Mouse (Mus musculus): ENCODE measurements around the gene Gcg. TPM values are rescaled to one million over a fixed set of nuclear protein-coding genes. Genes with fewer than 3 reads are reported as not detected.

Gcg gene
- polyA plus RNA-seq, 1 experiment, result not detected

- H3K36me3 ChIP-seq (ENCODE audit: control insufficient read depth, insufficient read depth, low read length), result no peaks in the 10 kb centered on the region
- H3K27me3 ChIP-seq (ENCODE audit: control insufficient read depth, insufficient read depth, low read length), result no peaks in the 10 kb centered on the region
- WGBS, result 86% methylated on average over 6 of the region's 6 CpGs
- DNase-seq (ENCODE audit: low read depth in 1 of 2, low spot score in 2 of 2), result no peak
- H3K4me3 ChIP-seq (ENCODE audit: extremely low read depth, insufficient read depth, insufficient read length), result no peak overlapping the region
- no peak overlapping the region for H3K27ac ChIP-seq (ENCODE audit: insufficient read depth, low read length)
- TF ChIP-seq CTCF (IDR thresholded peaks at IDR 0.05; ENCODE audit: extremely low read depth, insufficient read depth, insufficient read length, insufficient replicate concordance) (no peak), POLR2A (IDR thresholded peaks at IDR 0.05; ENCODE audit: low read depth, low read length) (no peak)
- no peaks in the 10 kb centered on the region for H3K4me1 ChIP-seq (ENCODE audit: control insufficient read depth, insufficient read depth, insufficient read length)
Measured at GRCm38 (mm10) chr2:62450364-62450763, 33.1 kb downstream of the Gcg start.

DNA sequence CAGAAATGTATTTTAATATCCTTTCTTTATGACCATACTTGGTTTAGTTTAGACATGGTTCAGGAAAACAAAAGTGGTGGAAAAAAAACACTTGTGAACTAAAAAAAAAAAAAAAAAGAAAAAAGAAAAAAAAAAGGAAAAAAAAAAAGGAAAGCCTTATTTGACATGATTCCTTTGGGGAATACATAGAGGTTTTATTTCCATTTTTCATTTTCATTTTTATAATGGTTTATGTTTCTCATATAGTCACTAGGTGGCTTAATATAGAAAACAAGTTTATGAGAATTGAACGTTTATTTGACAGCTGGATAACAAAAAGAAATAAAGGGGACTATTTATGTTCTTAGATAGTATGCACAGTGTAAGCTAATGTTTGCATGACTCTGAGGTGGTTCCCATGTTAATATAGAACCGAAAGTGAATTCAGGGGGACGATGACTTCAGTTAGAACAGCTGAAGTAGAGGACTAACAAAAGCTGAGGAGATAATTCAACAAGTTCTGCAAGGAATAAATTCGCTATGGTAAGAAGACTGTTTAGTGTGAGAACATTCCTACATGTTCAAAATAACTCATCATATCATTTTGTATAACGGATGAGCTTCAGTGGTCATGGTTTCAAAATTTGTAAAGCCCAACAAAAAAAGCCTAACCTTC, 33.6 kb downstream of the Gcg start:
- 58% methylated on average over 5 of the region's 5 CpGs for WGBS
- no peak for DNase-seq (ENCODE audit: low read depth in 1 of 2, low spot score in 2 of 2)
- Histone ChIP-seq H3K4me1 (ENCODE audit: control insufficient read depth, insufficient read depth, insufficient read length) (no peaks in the 10 kb centered on the region), H3K36me3 (ENCODE audit: control insufficient read depth, insufficient read depth, low read length) (no peaks in the 10 kb centered on the region), H3K27ac (ENCODE audit: insufficient read depth, low read length) (no peak overlapping the region), H3K4me3 (ENCODE audit: extremely low read depth, insufficient read depth, insufficient read length) (no peak overlapping the region), H3K27me3 (ENCODE audit: control insufficient read depth, insufficient read depth, low read length) (no peaks in the 10 kb centered on the region)
- TF ChIP-seq CTCF (IDR thresholded peaks at IDR 0.05; ENCODE audit: extremely low read depth, insufficient read depth, insufficient read length, insufficient replicate concordance), result no peak
- no peak for TF ChIP-seq POLR2A (IDR thresholded peaks at IDR 0.05; ENCODE audit: low read depth, low read length)

- TF ChIP-seq POLR2A (IDR thresholded peaks at IDR 0.05; ENCODE audit: low read depth, low read length), result peak; percentile 59
- TF ChIP-seq CTCF (IDR thresholded peaks at IDR 0.05; ENCODE audit: extremely low read depth, insufficient read depth, insufficient read length, insufficient replicate concordance), result no peak
- no peaks in the 10 kb centered on the region for H3K36me3 ChIP-seq (ENCODE audit: control insufficient read depth, insufficient read depth, low read length)
- WGBS, result 13% methylated on average over 13 of the region's 13 CpGs
- peaks cover 2% of the 10 kb centered on the region; the same call in 1 of the 2 replicates for H3K4me1 ChIP-seq (ENCODE audit: control insufficient read depth, insufficient read depth, insufficient read length)
- H3K27me3 ChIP-seq (ENCODE audit: control insufficient read depth, insufficient read depth, low read length), result no peaks in the 10 kb centered on the region
- H3K27ac ChIP-seq (ENCODE audit: insufficient read depth, low read length), result peak overlapping the region; percentile 73
- peak overlapping the region; percentile 72 for H3K4me3 ChIP-seq (ENCODE audit: extremely low read depth, insufficient read depth, insufficient read length)
- peak; percentile 52 to 62 for DNase-seq (ENCODE audit: low read depth in 1 of 2, low spot score in 2 of 2)
Measured at GRCm38 (mm10) chr2:62440802-62441544, 42.5 kb downstream of the Gcg start.

- Histone ChIP-seq H3K4me1 (ENCODE audit: control insufficient read depth, insufficient read depth, insufficient read length) (peaks cover 2% of the 10 kb centered on the region; the same call in 1 of the 2 replicates), H3K27ac (ENCODE audit: insufficient read depth, low read length) (no peak overlapping the region), H3K27me3 (ENCODE audit: control insufficient read depth, insufficient read depth, low read length) (no peaks in the 10 kb centered on the region), H3K4me3 (ENCODE audit: extremely low read depth, insufficient read depth, insufficient read length) (no peak overlapping the region), H3K36me3 (ENCODE audit: control insufficient read depth, insufficient read depth, low read length) (no peaks in the 10 kb centered on the region)
- 58% methylated on average over 4 of the region's 4 CpGs for WGBS
- TF ChIP-seq POLR2A (IDR thresholded peaks at IDR 0.05; ENCODE audit: low read depth, low read length) (no peak), CTCF (IDR thresholded peaks at IDR 0.05; ENCODE audit: extremely low read depth, insufficient read depth, insufficient read length, insufficient replicate concordance) (no peak)
- no peak for DNase-seq (ENCODE audit: low read depth in 1 of 2, low spot score in 2 of 2)
Measured at GRCm38 (mm10) chr2:62440083-62440482, 43.4 kb downstream of the Gcg start.

DNA sequence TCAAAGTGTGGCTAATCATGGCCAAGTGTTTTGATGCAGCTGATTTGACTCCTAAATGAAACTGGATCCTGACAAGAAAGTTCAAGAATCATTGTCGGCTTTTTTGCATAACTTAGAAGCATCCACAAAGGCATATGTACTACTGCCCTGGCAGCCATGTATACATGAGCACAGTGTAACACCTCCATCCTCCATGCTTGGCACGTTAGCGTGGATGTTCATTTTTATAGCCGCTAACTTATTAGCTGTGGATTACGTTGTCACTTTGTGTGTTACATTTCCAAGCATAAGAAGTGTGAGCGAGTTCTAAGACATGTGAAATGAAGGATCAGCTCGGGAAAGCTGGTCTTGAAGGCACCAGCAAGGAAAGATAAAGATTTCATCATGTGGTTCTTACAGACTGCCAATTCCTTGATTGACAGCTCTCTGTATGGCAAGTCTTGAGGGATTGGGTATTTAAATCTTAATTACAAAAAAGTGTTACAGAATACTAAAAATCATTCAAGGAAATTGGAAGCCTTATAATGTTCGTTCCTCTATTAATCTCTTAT, 52.1 kb downstream of the Gcg start:
- H3K27ac ChIP-seq (ENCODE audit: insufficient read depth, low read length), result no peak overlapping the region
- 93% methylated on average over 8 of the region's 8 CpGs for WGBS
- H3K4me3 ChIP-seq (ENCODE audit: extremely low read depth, insufficient read depth, insufficient read length), result no peak overlapping the region
- no peak for DNase-seq (ENCODE audit: low read depth in 1 of 2, low spot score in 2 of 2)
- no peaks in the 10 kb centered on the region for H3K27me3 ChIP-seq (ENCODE audit: control insufficient read depth, insufficient read depth, low read length)
- no peaks in the 10 kb centered on the region for H3K4me1 ChIP-seq (ENCODE audit: control insufficient read depth, insufficient read depth, insufficient read length)
- H3K36me3 ChIP-seq (ENCODE audit: control insufficient read depth, insufficient read depth, low read length), result no peaks in the 10 kb centered on the region
- no peak for TF ChIP-seq POLR2A (IDR thresholded peaks at IDR 0.05; ENCODE audit: low read depth, low read length)
- TF ChIP-seq CTCF (IDR thresholded peaks at IDR 0.05; ENCODE audit: extremely low read depth, insufficient read depth, insufficient read length, insufficient replicate concordance), result no peak

- Histone ChIP-seq H3K36me3 (ENCODE audit: control insufficient read depth, insufficient read depth, low read length) (no peaks in the 10 kb centered on the region), H3K4me3 (ENCODE audit: extremely low read depth, insufficient read depth, insufficient read length) (no peak overlapping the region), H3K4me1 (ENCODE audit: control insufficient read depth, insufficient read depth, insufficient read length) (no peaks in the 10 kb centered on the region), H3K27ac (ENCODE audit: insufficient read depth, low read length) (no peak overlapping the region), H3K27me3 (ENCODE audit: control insufficient read depth, insufficient read depth, low read length) (no peaks in the 10 kb centered on the region)
- 97% methylated on average over 3 of the region's 3 CpGs for WGBS
- TF ChIP-seq POLR2A (IDR thresholded peaks at IDR 0.05; ENCODE audit: low read depth, low read length) (no peak), CTCF (IDR thresholded peaks at IDR 0.05; ENCODE audit: extremely low read depth, insufficient read depth, insufficient read length, insufficient replicate concordance) (no peak)
- no peak for DNase-seq (ENCODE audit: low read depth in 1 of 2, low spot score in 2 of 2)
Measured at GRCm38 (mm10) chr2:62425941-62426340, 57.5 kb downstream of the Gcg start.

Other genes with a start within 250 kb of the Gcg start
- gene Dpp4, start 71.4 kb downstream of the Gcg start, polyA plus RNA-seq (2012; rRNA removed), result 10.1 and 11.4 TPM in 2 replicates
- gene Fap, start 90.4 kb upstream of the Gcg start, polyA plus RNA-seq (2012; rRNA removed), result 0.23 and 0.26 TPM in 2 replicates
- gene Ifih1, start 162.6 kb upstream of the Gcg start, polyA plus RNA-seq (2012; rRNA removed), result 4.0 and 4.8 TPM in 2 replicates
- 3.3 and 3.7 TPM in 2 replicates for gene Gca, start 180.6 kb upstream of the Gcg start, polyA plus RNA-seq (2012; rRNA removed)

Data from spleen, adult 2 months (tissue).